Mouse (Mus musculus) erythroblast, embryonic 14.5 days (primary cell): ENCODE results near the gene Gpr34. TPM values are rescaled to one million over a fixed set of nuclear protein-coding genes. Genes with fewer than 3 reads are reported as not detected.

Source experiments
- H3K27me3 ChIP-seq: 2 replicates; pipeline ENCODE4 v1.6.1; 2012; ENCODE audit warnings: inconsistent platforms; ENCODE audit not compliant: control insufficient read depth
- H3K36me3 ChIP-seq: 2 replicates; pipeline ENCODE4 v1.6.1; 2012; ENCODE audit warnings: mild to moderate bottlenecking, inconsistent platforms; ENCODE audit not compliant: control insufficient read depth
- H3K4me1 ChIP-seq: 2 replicates; pipeline ENCODE4 v1.6.1; 2012; ENCODE audit warnings: inconsistent platforms; ENCODE audit not compliant: control insufficient read depth
- H3K4me3 ChIP-seq: replicated peaks from 2 replicates; pipeline ENCODE3; 2012; ENCODE audit warnings: moderate library complexity, mild to moderate bottlenecking, inconsistent platforms
- H3K9me3 ChIP-seq: 2 replicates; pipeline ENCODE4 v1.6.1; 2012; ENCODE audit warnings: low read length, inconsistent platforms, mixed read lengths; ENCODE audit not compliant: control insufficient read depth
- GATA1 ChIP-seq: IDR thresholded peaks from 2 replicates; pipeline ENCODE4 v1.6.1; 2012; ENCODE audit warnings: low read length, inconsistent platforms, mixed read lengths
- TAL1 ChIP-seq: IDR thresholded peaks from 3 replicates; pipeline ENCODE4 v1.6.1; 2012; ENCODE audit warnings: low read length, inconsistent platforms, mixed read lengths
- polyA plus RNA-seq: library from polyadenylated mRNA; stranded (reverse); fragments of >175 nt; gene quantifications from 2 replicates; pipeline ENCODE4 v1.2.3, GENCODE M21; 2012

Gene Gpr34
- not detected in 2 replicates for polyA plus RNA-seq

- Histone ChIP-seq H3K4me1 (no peaks in the 10 kb centered on the region), H3K27me3 (no peaks in the 10 kb centered on the region), H3K36me3 (no peaks in the 10 kb centered on the region), H3K4me3 (no peak within 1 kb of the TSS), H3K9me3 (no peaks in the 10 kb centered on the region)
- TF ChIP-seq TAL1 (no peak), GATA1 (no peak)
Observed at GRCm38 (mm10) chrX:13631599-13632283, at the start of gene Gpr34. TSS of gene Gpr34 (plus strand) at chrX:13632089.

GRCm38 (mm10) chrX:13599373-13599772 is 32.5 kb upstream of the Gpr34 start:
- no peaks in the 10 kb centered on the region for H3K27me3 ChIP-seq
- no peak overlapping the region for H3K4me3 ChIP-seq

GRCm38 (mm10) chrX:13599966-13600365 is 31.9 kb upstream of the Gpr34 start:
- H3K36me3 ChIP-seq: no peaks in the 10 kb centered on the region
- TF ChIP-seq GATA1: no peak
- no peak for TF ChIP-seq TAL1

More at GRCm38 (mm10) chrX:13599373-13599772, 32.5 kb upstream of the Gpr34 start:
- Histone ChIP-seq H3K36me3 (no peaks in the 10 kb centered on the region), H3K9me3 (no peaks in the 10 kb centered on the region), H3K4me1 (no peaks in the 10 kb centered on the region)
- TF ChIP-seq GATA1: no peak

GRCm38 (mm10) chrX:13606741-13607140 is 25.1 kb upstream of the Gpr34 start:
- H3K36me3 ChIP-seq: no peaks in the 10 kb centered on the region
- no peaks in the 10 kb centered on the region for H3K27me3 ChIP-seq
- TF ChIP-seq TAL1: no peak
- H3K4me1 ChIP-seq: no peaks in the 10 kb centered on the region
- no peaks in the 10 kb centered on the region for H3K9me3 ChIP-seq
- no peak overlapping the region for H3K4me3 ChIP-seq

More at GRCm38 (mm10) chrX:13599966-13600365, 31.9 kb upstream of the Gpr34 start:
- no peaks in the 10 kb centered on the region for H3K27me3 ChIP-seq
- no peaks in the 10 kb centered on the region for H3K4me1 ChIP-seq
- no peaks in the 10 kb centered on the region for H3K9me3 ChIP-seq
- no peak overlapping the region for H3K4me3 ChIP-seq

- H3K27me3 ChIP-seq: no peaks in the 10 kb centered on the region
- H3K36me3 ChIP-seq: no peaks in the 10 kb centered on the region
- no peaks in the 10 kb centered on the region for H3K9me3 ChIP-seq
- no peak for TF ChIP-seq GATA1
- no peak for TF ChIP-seq TAL1
- no peaks in the 10 kb centered on the region for H3K4me1 ChIP-seq
- no peak overlapping the region for H3K4me3 ChIP-seq
Observed at GRCm38 (mm10) chrX:13607752-13608151, 24.1 kb upstream of the Gpr34 start.

- Histone ChIP-seq H3K27me3 (no peaks in the 10 kb centered on the region), H3K9me3 (no peaks in the 10 kb centered on the region), H3K4me1 (no peaks in the 10 kb centered on the region), H3K36me3 (no peaks in the 10 kb centered on the region), H3K4me3 (no peak overlapping the region)
- TF ChIP-seq TAL1 (no peak), GATA1 (no peak)
Observed at GRCm38 (mm10) chrX:13611114-13611513, 20.8 kb upstream of the Gpr34 start.

- Histone ChIP-seq H3K27me3 (no peaks in the 10 kb centered on the region), H3K9me3 (no peaks in the 10 kb centered on the region), H3K4me1 (no peaks in the 10 kb centered on the region), H3K4me3 (no peak overlapping the region), H3K36me3 (no peaks in the 10 kb centered on the region)
- no peak for TF ChIP-seq GATA1
- TF ChIP-seq TAL1: no peak
Observed at GRCm38 (mm10) chrX:13612115-13612514, 19.8 kb upstream of the Gpr34 start.

- no peaks in the 10 kb centered on the region for H3K9me3 ChIP-seq
- TF ChIP-seq GATA1 (no peak), TAL1 (no peak)
Observed at GRCm38 (mm10) chrX:13616726-13617125, 15.2 kb upstream of the Gpr34 start.

GRCm38 (mm10) chrX:13617294-13617693 is 14.6 kb upstream of the Gpr34 start:
- Histone ChIP-seq H3K36me3 (no peaks in the 10 kb centered on the region), H3K4me1 (no peaks in the 10 kb centered on the region), H3K27me3 (no peaks in the 10 kb centered on the region), H3K9me3 (no peaks in the 10 kb centered on the region), H3K4me3 (no peak overlapping the region)
- TF ChIP-seq GATA1: no peak
- TF ChIP-seq TAL1: no peak

More at GRCm38 (mm10) chrX:13616726-13617125, 15.2 kb upstream of the Gpr34 start:
- Histone ChIP-seq H3K4me1 (no peaks in the 10 kb centered on the region), H3K27me3 (no peaks in the 10 kb centered on the region), H3K4me3 (no peak overlapping the region), H3K36me3 (no peaks in the 10 kb centered on the region)

GRCm38 (mm10) chrX:13618476-13618875 is 13.4 kb upstream of the Gpr34 start:
- Histone ChIP-seq H3K9me3 (no peaks in the 10 kb centered on the region), H3K4me3 (no peak overlapping the region), H3K36me3 (no peaks in the 10 kb centered on the region), H3K4me1 (no peaks in the 10 kb centered on the region), H3K27me3 (no peaks in the 10 kb centered on the region)
- no peak for TF ChIP-seq TAL1
- no peak for TF ChIP-seq GATA1
